Mouse (Mus musculus) lung, adult 2 months (tissue): ENCODE measurements around the gene Mlph.

ENCODE experiments used
- CTCF ChIP-seq: fragments of 200-500 bp; IDR thresholded peaks from 2 replicates; pipeline ENCODE4 v1.5.1; 2011; ENCODE audit warnings: mild to moderate bottlenecking, low read length, control low read depth; ENCODE audit not compliant: insufficient read depth
- POLR2A ChIP-seq: fragments of 200-500 bp; IDR thresholded peaks from 2 replicates; pipeline ENCODE4 v1.6.1; 2011; ENCODE audit warnings: low read depth, mild to moderate bottlenecking, control low read depth, low read length, borderline replicate concordance; ENCODE audit errors: extremely low read depth

DNA sequence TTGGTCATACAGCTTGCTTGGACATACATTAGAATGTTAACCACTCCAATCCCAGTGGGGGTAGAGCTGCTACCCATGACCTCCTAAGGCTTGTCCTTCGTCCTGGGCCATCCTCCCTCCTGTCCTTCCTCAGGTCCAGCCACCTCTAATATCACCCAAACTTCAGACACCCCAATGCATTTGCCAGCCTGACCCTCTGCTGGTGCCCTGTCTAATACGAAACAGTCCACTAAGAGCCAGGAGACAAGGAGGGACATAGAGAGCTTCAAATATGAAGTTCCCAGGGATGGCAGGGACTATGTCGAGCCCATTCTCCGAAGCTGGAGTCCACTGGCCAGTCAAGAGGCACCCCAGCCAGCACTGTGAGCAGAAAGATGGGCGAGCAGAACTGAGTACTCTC, 82.8 kb downstream of the Mlph start:
- TF ChIP-seq CTCF (no peak), POLR2A (no peak)
